Mouse (Mus musculus): ENCODE results near the gene Cldnd2.

The Cldnd2 gene

GRCm38 (mm10) chr7:43483236-43483635 is 42.7 kb downstream of the Cldnd2 start:
- in situ Hi-C loops (cut with MboI; ENCODE audit: unreplicated experiment in 2 of 2), result no loop called here

GRCm38 (mm10) chr7:43488646-43489045 is 48.1 kb downstream of the Cldnd2 start:
- in situ Hi-C loops (cut with MboI; ENCODE audit: unreplicated experiment in 2 of 2), result no loop called here

GRCm38 (mm10) chr7:43489631-43490125 is 49.1 kb downstream of the Cldnd2 start, which contains the start of gene Iglon5:
Iglon5 (minus strand) TSS chr7:43490075.
- in situ Hi-C loops (cut with MboI; ENCODE audit: unreplicated experiment in 2 of 2), result no loop called here

GRCm38 (mm10) chr7:43490182-43490584 is 49.6 kb downstream of the Cldnd2 start:
- in situ Hi-C loops (cut with MboI; ENCODE audit: unreplicated experiment in 2 of 2), result no loop called here

GRCm38 (mm10) chr7:43490861-43491260 is 50.3 kb downstream of the Cldnd2 start:
- in situ Hi-C loops (cut with MboI; ENCODE audit: unreplicated experiment in 2 of 2), result no loop called here

All from v-Abl transformed pro-B cells (cell line).